Mouse (Mus musculus) liver, postnatal 0 days (tissue): Measurements from ENCODE around the gene Prkca.

Experiments
- CTCF ChIP-seq: sonication (generic); IDR thresholded peaks from 2 replicates; pipeline ENCODE4 v1.5.1; 2016; ENCODE audit warnings: antibody characterized with exemption, low read depth
- EP300 ChIP-seq: IDR thresholded peaks from 2 replicates; pipeline ENCODE4 v1.6.1; 2016; ENCODE audit warnings: antibody characterized with exemption, low read depth, mild to moderate bottlenecking

DNA sequence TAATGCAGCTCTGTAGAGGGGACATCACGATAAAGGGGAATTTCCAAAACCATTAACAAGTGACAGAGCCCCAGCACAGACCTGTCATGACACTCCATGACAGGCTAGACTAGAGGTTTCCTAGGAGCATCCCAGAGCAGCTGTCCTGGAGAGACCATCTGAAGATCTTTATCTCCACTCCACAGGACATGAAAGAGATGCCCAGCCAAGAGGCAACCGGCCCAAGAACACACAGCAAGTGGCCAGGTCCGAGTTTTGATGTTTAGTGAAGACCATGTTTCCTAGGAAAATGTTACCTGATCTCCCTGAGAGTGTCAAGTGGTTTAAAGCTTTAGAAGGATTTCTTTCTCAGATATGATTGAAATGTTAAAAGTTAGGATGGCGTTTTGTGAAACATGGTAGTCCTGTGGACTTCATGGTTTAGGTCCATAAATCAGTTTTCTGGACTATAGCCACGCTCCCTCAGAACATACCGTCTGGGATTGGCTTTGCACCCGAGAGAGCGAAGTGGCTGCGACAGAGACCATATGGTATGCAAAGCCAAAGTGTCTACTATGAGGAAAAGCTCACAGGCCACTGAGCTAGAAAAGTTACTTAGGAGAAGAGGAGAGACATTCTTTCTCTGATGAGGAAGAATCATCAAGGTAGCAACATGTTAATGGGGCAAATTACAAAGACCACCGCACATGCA lies 226.2 kb downstream of the Prkca start:
- TF ChIP-seq CTCF (no peak), EP300 (no peak)
